ENCODE assay signal across 8 mouse cellular contexts in the genomic region with DNA sequence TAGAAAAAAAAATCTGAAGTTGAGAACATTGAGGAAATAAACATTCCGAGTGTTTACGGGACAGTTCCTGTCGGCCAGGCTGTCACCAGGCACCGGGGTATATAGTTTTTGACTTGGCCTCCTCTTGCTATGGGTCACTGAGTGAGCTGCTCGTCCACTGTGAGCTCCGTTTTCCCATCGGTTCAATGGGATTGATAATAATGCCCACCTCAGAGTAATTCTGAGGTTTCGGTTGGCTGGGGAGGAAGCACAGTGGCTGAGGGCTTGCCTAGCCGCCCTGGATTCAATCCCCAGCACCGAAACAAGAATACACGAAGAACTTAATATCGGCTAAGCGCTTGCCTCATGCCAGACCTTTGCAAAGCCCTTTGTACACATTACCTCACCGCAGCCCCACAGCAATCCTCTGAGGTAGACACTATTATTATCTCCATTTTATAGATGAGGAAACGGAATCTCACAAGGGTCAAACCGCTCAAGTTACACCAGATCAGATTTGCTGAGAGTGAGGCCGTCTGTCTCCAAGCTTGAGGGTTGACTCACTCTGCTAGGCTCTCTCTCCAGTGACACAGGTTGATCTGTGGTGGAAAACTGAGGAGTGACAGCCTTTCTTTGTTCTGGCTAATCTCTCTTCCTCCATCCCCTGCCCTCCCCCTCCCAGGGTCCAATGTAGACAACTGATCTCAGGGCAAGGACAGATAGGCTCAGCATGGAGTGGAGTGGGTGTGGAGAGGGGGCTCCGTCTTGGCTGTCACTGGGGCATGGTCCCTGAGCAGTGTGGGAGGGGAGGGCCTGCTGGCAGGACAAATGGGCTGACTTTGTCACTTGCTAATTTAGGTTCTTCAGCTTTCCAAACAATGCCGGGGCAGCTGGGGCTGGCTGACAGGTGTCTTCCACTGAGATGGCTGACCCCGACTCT. TPM values are rescaled to one million over a fixed set of nuclear protein-coding genes. Genes with fewer than 3 reads are reported as not detected.
DNase-seq lines count a peak whose midpoint lies in the region; ATAC-seq lines count a peak whose summit lies in the region.

No protein-coding gene starts in this region.

- H3K4me1 ChIP-seq in liver, embryonic 11.5 days (replicated peaks; ENCODE audit: control insufficient read depth, insufficient read depth, low read length), result peaks cover 25% of the 10 kb centered on the region
- peaks cover 24% of the 10 kb centered on the region for H3K4me1 ChIP-seq in lung, embryonic 15.5 days
- peaks cover 24% of the 10 kb centered on the region for H3K4me1 ChIP-seq in stomach, embryonic 14.5 days (ENCODE audit: control insufficient read depth, insufficient read depth, low read length)

- peak overlapping the region; percentile 40 for H3K4me2 ChIP-seq in liver, embryonic 11.5 days
- H3K4me2 ChIP-seq in lung, embryonic 15.5 days, result peak overlapping the region; percentile 56
- H3K4me2 ChIP-seq in stomach, embryonic 14.5 days (replicated peaks; ENCODE audit: low read depth, low read length), result peak overlapping the region; percentile 39

- ATAC-seq in liver, embryonic 11.5 days (replicated peaks; ENCODE audit: low FRiP score), result 0 out of 2 replicates have a peak, but pooled peaks have one; percentile 30
- no peak for ATAC-seq in lung, embryonic 15.5 days (ENCODE audit: borderline replicate concordance, extremely low read depth, low FRiP score, low TSS enrichment)
- ATAC-seq in stomach, embryonic 14.5 days (ENCODE audit: insufficient number of reproducible peaks, insufficient read depth, low FRiP score, low read depth), result peak; percentile 47

- no peaks in the 10 kb centered on the region for H3K36me3 ChIP-seq in liver, embryonic 11.5 days (ENCODE audit: control insufficient read depth, insufficient read depth, low read length)
- H3K36me3 ChIP-seq in lung, embryonic 15.5 days, result no peaks in the 10 kb centered on the region
- H3K36me3 ChIP-seq in stomach, embryonic 14.5 days (ENCODE audit: control insufficient read depth, insufficient read depth, low read length), result no peaks in the 10 kb centered on the region

- intact Hi-C loops in heart, postnatal 10 days (cut with DNase I), result loop anchor here (5.0 kb wide), 1 partner anchor 33 kb away; no protein-coding TSS in a partner anchor

- no peak overlapping the region for H3K27ac ChIP-seq in liver, embryonic 11.5 days (ENCODE audit: low read depth, low read length)
- peak overlapping the region; percentile 74 for H3K27ac ChIP-seq in lung, embryonic 15.5 days
- H3K27ac ChIP-seq in stomach, embryonic 14.5 days (ENCODE audit: low read length), result peak overlapping the region; percentile 87

- 15% methylated on average over 20 of the region's 20 CpGs for WGBS in liver, embryonic 11.5 days
- WGBS in lung, embryonic 15.5 days, result 16% methylated on average over 20 of the region's 20 CpGs
- 17% methylated on average over 20 of the region's 20 CpGs for WGBS in stomach, embryonic 14.5 days

- H3K9me3 ChIP-seq in liver, embryonic 11.5 days (ENCODE audit: control insufficient read depth, low read length), result no peaks in the 10 kb centered on the region
- no peaks in the 10 kb centered on the region for H3K9me3 ChIP-seq in lung, embryonic 15.5 days
- H3K9me3 ChIP-seq in stomach, embryonic 14.5 days (ENCODE audit: control insufficient read depth, low read depth, low read length), result no peaks in the 10 kb centered on the region

- no peak for DNase-seq in liver, embryonic 11.5 days (ENCODE audit: low spot score)
- no peak for DNase-seq in liver
- peak; percentile 31 to 38 for DNase-seq in heart, postnatal 10 days
- no peak for DNase-seq in thymus, adult 18-20 months
- DNase-seq in testis, postnatal 10 days (ENCODE audit: low spot score), result no peak
- no peak for DNase-seq in ovary, adult 18-20 months (ENCODE audit: low spot score)

- peaks cover 4% of the 10 kb centered on the region; the same call in 1 of the 2 replicates for H3K27me3 ChIP-seq in liver, embryonic 11.5 days (replicated peaks; ENCODE audit: control insufficient read depth, insufficient read depth, low read length)
- H3K27me3 ChIP-seq in lung, embryonic 15.5 days, result no peaks in the 10 kb centered on the region
- no peaks in the 10 kb centered on the region for H3K27me3 ChIP-seq in stomach, embryonic 14.5 days (ENCODE audit: control insufficient read depth, insufficient read depth, low read length)

- no peak overlapping the region for H3K9ac ChIP-seq in liver, embryonic 11.5 days (ENCODE audit: low read depth, low read length)
- H3K9ac ChIP-seq in lung, embryonic 15.5 days, result 0 out of 2 replicates have a peak overlapping the region, but pooled peaks have one; percentile 14
- no peak overlapping the region; the same call in 1 of the 2 replicates for H3K9ac ChIP-seq in stomach, embryonic 14.5 days (replicated peaks; ENCODE audit: low read depth, low read length)

- peak overlapping the region; percentile 5; the same call in 1 of the 2 replicates for H3K4me3 ChIP-seq in liver, embryonic 11.5 days (ENCODE audit: low read depth, low read length)
- peak overlapping the region; percentile 19 for H3K4me3 ChIP-seq in lung, embryonic 15.5 days
- H3K4me3 ChIP-seq in stomach, embryonic 14.5 days (ENCODE audit: low read depth, low read length), result peak overlapping the region; percentile 15; the same call in 1 of the 2 replicates

RNA-seq across cellular contexts. Expression of a gene that starts 15.2 kb away (rescaled TPM):
- polyA plus RNA-seq in liver, embryonic 11.5 days (2014; fragmentation: Nextera tagmentation; extraction: Ambion mirVana), result 42.1 and 58.2 TPM in 2 replicates
- total RNA-seq in heart, postnatal 10 days (2021), result 100 to 1,000 TPM; 610 to 792 TPM
- 97.5 and 117 TPM in 2 replicates for polyA plus RNA-seq in lung, embryonic 15.5 days (2015; fragmentation: Nextera tagmentation; extraction: Ambion mirVana)
- polyA plus RNA-seq in stomach, embryonic 14.5 days (2014; fragmentation: Nextera tagmentation; extraction: Ambion mirVana), result 1.9 and 3.2 TPM in 2 replicates

RNA-seq across cellular contexts. Expression of a gene that starts 23.9 kb away (rescaled TPM):
- 0.99 and 1.7 TPM in 2 replicates for polyA plus RNA-seq in liver, embryonic 11.5 days (2014; fragmentation: Nextera tagmentation; extraction: Ambion mirVana)
- 10 to 100 TPM in 1 of 2 experiments, 1 to 10 TPM in 1; 9.4 to 10.8 TPM for total RNA-seq in heart, postnatal 10 days (2021)
- 14.9 and 17.0 TPM in 2 replicates for polyA plus RNA-seq in lung, embryonic 15.5 days (2015; fragmentation: Nextera tagmentation; extraction: Ambion mirVana)
- 58.2 and 60.5 TPM in 2 replicates for polyA plus RNA-seq in stomach, embryonic 14.5 days (2014; fragmentation: Nextera tagmentation; extraction: Ambion mirVana)

RNA-seq across cellular contexts. Expression of a gene that starts 28.6 kb away (rescaled TPM):
- polyA plus RNA-seq in liver, embryonic 11.5 days (2014; fragmentation: Nextera tagmentation; extraction: Ambion mirVana), result 22.5 and 22.8 TPM in 2 replicates
- 10 to 100 TPM; 35.4 to 36.7 TPM for total RNA-seq in heart, postnatal 10 days (2021)
- polyA plus RNA-seq in lung, embryonic 15.5 days (2015; fragmentation: Nextera tagmentation; extraction: Ambion mirVana), result 79.9 and 80.0 TPM in 2 replicates
- polyA plus RNA-seq in stomach, embryonic 14.5 days (2014; fragmentation: Nextera tagmentation; extraction: Ambion mirVana), result 82.1 and 86.8 TPM in 2 replicates

RNA-seq across cellular contexts. Expression of a gene that starts 41.7 kb away (rescaled TPM):
- 12.9 and 37.4 TPM in 2 replicates for polyA plus RNA-seq in liver, embryonic 11.5 days (2014; fragmentation: Nextera tagmentation; extraction: Ambion mirVana)
- 1,000 to 10,000 TPM; 7,447 to 7,490 TPM for total RNA-seq in heart, postnatal 10 days (2021)
- 158 and 190 TPM in 2 replicates for polyA plus RNA-seq in lung, embryonic 15.5 days (2015; fragmentation: Nextera tagmentation; extraction: Ambion mirVana)
- polyA plus RNA-seq in stomach, embryonic 14.5 days (2014; fragmentation: Nextera tagmentation; extraction: Ambion mirVana), result 10.4 and 14.6 TPM in 2 replicates

Comparison
In these comparisons a context has a peak if more than half of its experiments do, and no peak if none do; other contexts are left out.
1. DNase-seq: peak in heart, postnatal 10 days (2 of 2); none in liver, embryonic 11.5 days (single experiment), liver (single experiment), thymus, adult 18-20 months (0 of 2), testis, postnatal 10 days (single experiment) and ovary, adult 18-20 months (single experiment).
2. RNA of a gene that starts 15.2 kb away (polyA plus RNA-seq): 97.5 to 117 TPM in lung, embryonic 15.5 days and 42.1 to 58.2 TPM in liver, embryonic 11.5 days; 1.9 to 3.2 TPM in stomach, embryonic 14.5 days; every median in the first group is over 10 times any median in the second.
3. Peak in every context shown above with its lines, with median percentiles within 50 percentile points of each other: H3K4me2 ChIP-seq and H3K4me3 ChIP-seq.